8 mouse cellular contexts compared by ENCODE assay signal in genomic region chr5:93093638-93094527, GRCm38 (mm10). TPM values are rescaled to one million over a fixed set of nuclear protein-coding genes. Genes with fewer than 3 reads are reported as not detected.
DNase-seq lines count a peak whose midpoint lies in the region; ATAC-seq and TF ChIP-seq lines count a peak whose summit lies in the region.

No protein-coding gene starts in this region.

- no peak for TF ChIP-seq POLR2A in cerebellum, adult 2 months (IDR thresholded peaks at IDR 0.05; ENCODE audit: borderline replicate concordance, insufficient read depth, low read length)

- H3K4me1 ChIP-seq in cerebellum, adult 2 months (ENCODE audit: control insufficient read depth, insufficient read depth, low read length) = peaks cover 18% of the 10 kb centered on the region
- H3K4me1 ChIP-seq in intestine, embryonic 16.5 days (ENCODE audit: control insufficient read depth, insufficient read depth, low read length) = peaks cover 47% of the 10 kb centered on the region
- peaks cover 55% of the 10 kb centered on the region for H3K4me1 ChIP-seq in liver, embryonic 13.5 days (replicated peaks)

- DNase-seq in layer of hippocampus, adult 2 months (ENCODE audit: low spot score in 2 of 2) = peak; percentile 32 to 39
- no peak for DNase-seq in layer of hippocampus, adult 8-10 months (ENCODE audit: low spot score in 2 of 2)
- DNase-seq in cerebellum, adult 2 months = peak; percentile 46 to 49
- DNase-seq in gastrocnemius, postnatal 25 days = peak; percentile 40
- DNase-seq in liver, embryonic 13.5 days = peak; percentile 7
- DNase-seq in naive thymus-derived CD4-positive, alpha-beta T cell, adult 2 months (ENCODE audit: low read depth) = peak; percentile 57
- DNase-seq in testis, postnatal 14 days (ENCODE audit: low spot score) = peak; percentile 22

- no peaks in the 10 kb centered on the region for H3K9me3 ChIP-seq in intestine, embryonic 16.5 days (ENCODE audit: control insufficient read depth, low read length)
- no peaks in the 10 kb centered on the region for H3K9me3 ChIP-seq in liver, embryonic 13.5 days (replicated peaks)

- peak overlapping the region; percentile 97 for H3K9ac ChIP-seq in intestine, embryonic 16.5 days (ENCODE audit: low read depth, low read length)
- peak overlapping the region; percentile 85 for H3K9ac ChIP-seq in liver, embryonic 13.5 days

- H3K36me3 ChIP-seq in intestine, embryonic 16.5 days (ENCODE audit: control insufficient read depth, insufficient read depth, low read length) = no peaks in the 10 kb centered on the region
- no peaks in the 10 kb centered on the region for H3K36me3 ChIP-seq in liver, embryonic 13.5 days

- peak; percentile 49 for ATAC-seq in intestine, embryonic 16.5 days
- ATAC-seq in liver, embryonic 13.5 days (ENCODE audit: low read depth) = peak; percentile 39

- no peaks in the 10 kb centered on the region for H3K27me3 ChIP-seq in cerebellum, adult 2 months (ENCODE audit: control insufficient read depth, insufficient read depth, low read length)
- no peaks in the 10 kb centered on the region for H3K27me3 ChIP-seq in intestine, embryonic 16.5 days (replicated peaks; ENCODE audit: control insufficient read depth, insufficient read depth, low read length)
- H3K27me3 ChIP-seq in liver, embryonic 13.5 days = no peaks in the 10 kb centered on the region

- H3K4me2 ChIP-seq in intestine, embryonic 16.5 days (ENCODE audit: low read depth, low read length) = peak overlapping the region; percentile 89
- H3K4me2 ChIP-seq in liver, embryonic 13.5 days = peak overlapping the region; percentile 93

- peak overlapping the region; percentile 96 for H3K27ac ChIP-seq in layer of hippocampus, adult 2 months
- H3K27ac ChIP-seq in cerebellum, adult 2 months (ENCODE audit: insufficient read depth, low read length) = peak overlapping the region; percentile 85; the same call in 1 of the 2 replicates
- H3K27ac ChIP-seq in intestine, embryonic 16.5 days (ENCODE audit: low read length) = peak overlapping the region; percentile 93
- peak overlapping the region; percentile 68 for H3K27ac ChIP-seq in liver, embryonic 13.5 days

- peak overlapping the region; percentile 80 for H3K4me3 ChIP-seq in layer of hippocampus, adult 2 months
- H3K4me3 ChIP-seq in cerebellum, adult 2 months (replicated peaks; ENCODE audit: insufficient read depth, low read depth, low read length) = peak overlapping the region; percentile 97
- H3K4me3 ChIP-seq in intestine, embryonic 16.5 days (ENCODE audit: low read length) = peak overlapping the region; percentile 88
- H3K4me3 ChIP-seq in liver, embryonic 13.5 days (replicated peaks) = peak overlapping the region; percentile 77

- TF ChIP-seq CTCF in layer of hippocampus, adult 2 months (conservative IDR thresholded peaks at IDR 0.05) = no peak
- TF ChIP-seq CTCF in cerebellum, adult 2 months (IDR thresholded peaks at IDR 0.05; ENCODE audit: borderline replicate concordance, insufficient read depth, low read depth, low read length) = no peak

- WGBS in cerebellum, adult 2 months = under 1% methylated on average over 50 of the region's 50 CpGs
- WGBS in intestine, embryonic 16.5 days = under 1% methylated on average over 50 of the region's 50 CpGs
- under 1% methylated on average over 50 of the region's 50 CpGs for WGBS in liver, embryonic 13.5 days (ENCODE audit: insufficient replicate concordance)

RNA-seq across cellular contexts. Expression of gene Sept11, which starts 0.6 kb away (rescaled TPM):
- 100 to 1,000 TPM; 107 to 115 TPM for total RNA-seq in layer of hippocampus, adult 2 months (2021)
- total RNA-seq in layer of hippocampus, adult 8-10 months (2022) = 100 to 1,000 TPM; 105 to 119 (median 113) TPM
- polyA plus RNA-seq in cerebellum, adult 2 months (2012; rRNA removed) = 74.0 and 77.7 TPM in 2 replicates
- 10 to 100 TPM; 75.1 to 79.4 TPM for total RNA-seq in gastrocnemius, postnatal 25 days (2021)
- 115 and 116 TPM in 2 replicates for polyA plus RNA-seq in intestine, embryonic 16.5 days (2015; fragmentation: Nextera tagmentation; extraction: Ambion mirVana)
- polyA plus RNA-seq in liver, embryonic 13.5 days (2015; fragmentation: Nextera tagmentation; extraction: Ambion mirVana) = 28.7 and 36.1 TPM in 2 replicates

RNA-seq across cellular contexts. Expression of gene Sowahb, which starts 49.1 kb away (rescaled TPM):
- 1 to 10 TPM; 2.0 to 2.2 TPM for total RNA-seq in layer of hippocampus, adult 2 months (2021)
- total RNA-seq in layer of hippocampus, adult 8-10 months (2022) = 1 to 10 TPM; 3.0 to 4.3 (median 3.7) TPM
- 17.0 and 19.1 TPM in 2 replicates for polyA plus RNA-seq in cerebellum, adult 2 months (2012; rRNA removed)
- not detected for total RNA-seq in gastrocnemius, postnatal 25 days (2021)
- 5.2 and 7.6 TPM in 2 replicates for polyA plus RNA-seq in intestine, embryonic 16.5 days (2015; fragmentation: Nextera tagmentation; extraction: Ambion mirVana)
- polyA plus RNA-seq in liver, embryonic 13.5 days (2015; fragmentation: Nextera tagmentation; extraction: Ambion mirVana) = 0.20 and 0.39 TPM in 2 replicates

Comparison
In these comparisons a context has a peak if more than half of its experiments do, and no peak if none do; other contexts are left out.
1. DNase-seq: peak in layer of hippocampus, adult 2 months (2 of 2), cerebellum, adult 2 months (2 of 2), gastrocnemius, postnatal 25 days (single experiment), liver, embryonic 13.5 days (single experiment), naive thymus-derived CD4-positive, alpha-beta T cell, adult 2 months (single experiment) and testis, postnatal 14 days (single experiment); none in layer of hippocampus, adult 8-10 months (0 of 2).
2. Peak in every context shown above with its lines, with median percentiles within 50 percentile points of each other: H3K27ac ChIP-seq and H3K4me3 ChIP-seq.